Comparison of ENCODE assay signal across 19 mouse cellular contexts in genomic region chr15:78487066-78487465, GRCm38 (mm10). TPM values are rescaled to one million over a fixed set of nuclear protein-coding genes. Genes with fewer than 3 reads are reported as not detected.
DNase-seq lines count a peak whose midpoint lies in the region; ATAC-seq lines count a peak whose summit lies in the region.
"Had no signal": no experiment of that assay in that cellular context is flagged by ENCODE, and none has a peak within 500 bp of the region (broad histone marks: within the 10 kb centered on the region; RNA-seq: fewer than 3 reads in every experiment).

No protein-coding gene starts in this region.

- H3K36me3 ChIP-seq in forebrain, embryonic 14.5 days (ENCODE audit: control insufficient read depth, insufficient read depth, low read length), result no peaks in the 10 kb centered on the region
- no peaks in the 10 kb centered on the region for H3K36me3 ChIP-seq in forebrain, embryonic 15.5 days
- H3K36me3 ChIP-seq: embryonic facial prominence, embryonic 10.5 days; embryonic facial prominence, embryonic 12.5 days; G1E had no signal

- no peak for ATAC-seq in CD4-positive, CD25-positive, alpha-beta regulatory T cell, adult 4 months
- no peak for ATAC-seq in forebrain, embryonic 14.5 days
- no peak for ATAC-seq in forebrain, embryonic 15.5 days (replicated peaks)
- ATAC-seq: forebrain, embryonic 13.5 days; forebrain, postnatal 0 days had no signal

- H3K9me3 ChIP-seq in forebrain, embryonic 14.5 days (replicated peaks; ENCODE audit: control insufficient read depth, low read length), result no peaks in the 10 kb centered on the region
- H3K9me3 ChIP-seq in forebrain, embryonic 15.5 days, result no peaks in the 10 kb centered on the region
- H3K9me3 ChIP-seq: embryonic facial prominence, embryonic 10.5 days; embryonic facial prominence, embryonic 12.5 days; forebrain, embryonic 13.5 days; G1E had no signal

- DNase-seq in CD4-positive, CD25-positive, alpha-beta regulatory T cell, adult 2 months (ENCODE audit: low read depth, low spot score), result peak; percentile 16
- peak; percentile 21 for DNase-seq in forebrain, embryonic 14.5 days (ENCODE audit: low spot score)
- DNase-seq in spleen, postnatal 14 days (ENCODE audit: low spot score in 2 of 2), result no peak
- DNase-seq: adrenal gland, adult 2 months; adrenal gland, postnatal 10 days; adrenal gland, postnatal 25 days; B cell, adult 2 months; cerebellum, adult 11-12 months; cerebellum, adult 2 months; cerebellum, adult 9-10 months; forebrain, postnatal 0 days had no signal

- no peak overlapping the region for H3K27ac ChIP-seq in forebrain, embryonic 14.5 days (ENCODE audit: low read depth, low read length)
- H3K27ac ChIP-seq in forebrain, embryonic 15.5 days (replicated peaks), result no peak overlapping the region
- H3K27ac ChIP-seq: embryonic facial prominence, embryonic 10.5 days; embryonic facial prominence, embryonic 12.5 days; forebrain, embryonic 13.5 days had no signal

- 60% methylated on average over 4 of the region's 4 CpGs for WGBS in forebrain, embryonic 14.5 days
- 56% methylated on average over 4 of the region's 4 CpGs for WGBS in forebrain, embryonic 15.5 days

- no peak overlapping the region for H3K9ac ChIP-seq in forebrain, embryonic 14.5 days (ENCODE audit: low read length)
- no peak overlapping the region for H3K9ac ChIP-seq in forebrain, embryonic 15.5 days (replicated peaks)
- H3K9ac ChIP-seq: embryonic facial prominence, embryonic 12.5 days; forebrain, embryonic 13.5 days; forebrain, postnatal 0 days had no signal

- no peak overlapping the region for H3K4me2 ChIP-seq in forebrain, embryonic 14.5 days (ENCODE audit: low read length)
- no peak overlapping the region for H3K4me2 ChIP-seq in forebrain, embryonic 15.5 days (replicated peaks)
- H3K4me2 ChIP-seq: embryonic facial prominence, embryonic 12.5 days; forebrain, embryonic 13.5 days had no signal

- no peak overlapping the region for H3K4me3 ChIP-seq in forebrain, embryonic 14.5 days (ENCODE audit: low read depth, low read length)
- H3K4me3 ChIP-seq in forebrain, embryonic 15.5 days, result no peak overlapping the region
- H3K4me3 ChIP-seq: embryonic facial prominence, embryonic 10.5 days; embryonic facial prominence, embryonic 12.5 days; forebrain, embryonic 13.5 days had no signal

- H3K4me1 ChIP-seq in forebrain, embryonic 14.5 days (ENCODE audit: control insufficient read depth, insufficient read depth, low read length), result no peaks in the 10 kb centered on the region
- H3K4me1 ChIP-seq in forebrain, embryonic 15.5 days, result no peaks in the 10 kb centered on the region
- H3K4me1 ChIP-seq: forebrain, embryonic 13.5 days had no signal

- no peaks in the 10 kb centered on the region for H3K27me3 ChIP-seq in forebrain, embryonic 14.5 days (replicated peaks; ENCODE audit: control insufficient read depth, insufficient read depth, low read length)
- no peaks in the 10 kb centered on the region for H3K27me3 ChIP-seq in forebrain, embryonic 15.5 days
- H3K27me3 ChIP-seq: CH12.LX; embryonic facial prominence, embryonic 12.5 days; forebrain, embryonic 13.5 days had no signal

RNA-seq across cellular contexts. Expression of gene Il2rb, which starts 8.0 kb away (rescaled TPM):
- polyA plus RNA-seq in CD4-positive, CD25-positive, alpha-beta regulatory T cell, adult 4 months (2017; shearing (Covaris generic)), result 100 to 1,000 TPM; 529 to 771 TPM
- polyA plus RNA-seq in forebrain, embryonic 14.5 days (2014; fragmentation: Nextera tagmentation; extraction: Ambion mirVana), result 0.05 TPM in 1 of 2 replicates, not detected in the other
- not detected in 2 replicates for polyA plus RNA-seq in forebrain, embryonic 15.5 days (2015; fragmentation: Nextera tagmentation; extraction: Ambion mirVana)
- polyA plus RNA-seq: embryonic facial prominence, embryonic 10.5 days; forebrain, embryonic 11.5 days; forebrain, embryonic 13.5 days; G1E had no signal

RNA-seq across cellular contexts. Expression of gene Tmprss6, which starts 18.6 kb away (rescaled TPM):
- not detected for polyA plus RNA-seq in CD4-positive, CD25-positive, alpha-beta regulatory T cell, adult 4 months (2017; shearing (Covaris generic))
- 0.20 and 0.47 TPM in 2 replicates for polyA plus RNA-seq in forebrain, embryonic 14.5 days (2014; fragmentation: Nextera tagmentation; extraction: Ambion mirVana)
- polyA plus RNA-seq in forebrain, embryonic 15.5 days (2015; fragmentation: Nextera tagmentation; extraction: Ambion mirVana), result 0.11 and 0.34 TPM in 2 replicates
- polyA plus RNA-seq: forebrain, embryonic 13.5 days; G1E had no signal

RNA-seq across cellular contexts. Expression of gene C1qtnf6, which starts 44.1 kb away (rescaled TPM):
- 10 to 100 TPM; 10.2 to 14.3 TPM for polyA plus RNA-seq in CD4-positive, CD25-positive, alpha-beta regulatory T cell, adult 4 months (2017; shearing (Covaris generic))
- polyA plus RNA-seq in forebrain, embryonic 14.5 days (2014; fragmentation: Nextera tagmentation; extraction: Ambion mirVana), result 7.8 and 8.6 TPM in 2 replicates
- 4.2 and 4.9 TPM in 2 replicates for polyA plus RNA-seq in forebrain, embryonic 15.5 days (2015; fragmentation: Nextera tagmentation; extraction: Ambion mirVana)
- polyA plus RNA-seq: G1E had no signal

RNA-seq across cellular contexts. Expression of gene Sstr3, which starts 57.4 kb away (rescaled TPM):
- not detected for polyA plus RNA-seq in CD4-positive, CD25-positive, alpha-beta regulatory T cell, adult 4 months (2017; shearing (Covaris generic))
- polyA plus RNA-seq in forebrain, embryonic 14.5 days (2014; fragmentation: Nextera tagmentation; extraction: Ambion mirVana), result 0.64 and 0.91 TPM in 2 replicates
- 1.0 and 1.4 TPM in 2 replicates for polyA plus RNA-seq in forebrain, embryonic 15.5 days (2015; fragmentation: Nextera tagmentation; extraction: Ambion mirVana)
- polyA plus RNA-seq: embryonic facial prominence, embryonic 10.5 days; embryonic facial prominence, embryonic 12.5 days; forebrain, embryonic 11.5 days; G1E had no signal

RNA-seq across cellular contexts. Expression of gene Kctd17, which starts 58.7 kb away (rescaled TPM):
- 1 to 10 TPM; 5.1 to 5.5 TPM for polyA plus RNA-seq in CD4-positive, CD25-positive, alpha-beta regulatory T cell, adult 4 months (2017; shearing (Covaris generic))
- 110 and 113 TPM in 2 replicates for polyA plus RNA-seq in forebrain, embryonic 14.5 days (2014; fragmentation: Nextera tagmentation; extraction: Ambion mirVana)
- polyA plus RNA-seq in forebrain, embryonic 15.5 days (2015; fragmentation: Nextera tagmentation; extraction: Ambion mirVana), result 123 and 132 TPM in 2 replicates

Comparison
In these comparisons a context has a peak if more than half of its experiments do, and no peak if none do; other contexts are left out.
1. DNase-seq: peak in CD4-positive, CD25-positive, alpha-beta regulatory T cell, adult 2 months (single experiment) and forebrain, embryonic 14.5 days (single experiment); none in spleen, postnatal 14 days (0 of 2).
2. RNA of gene Il2rb, which starts 8.0 kb away (polyA plus RNA-seq): 529 to 771 TPM in CD4-positive, CD25-positive, alpha-beta regulatory T cell, adult 4 months; not detected in forebrain, embryonic 15.5 days and 0.05 TPM in forebrain, embryonic 14.5 days; every median in the first group is over 100 times any median in the second.